Mouse (Mus musculus): ENCODE data around the gene Lamp3. TPM values are rescaled to one million over a fixed set of nuclear protein-coding genes. Genes with fewer than 3 reads are reported as not detected.

The Lamp3 gene
- not detected for total RNA-seq (2023)

DNA sequence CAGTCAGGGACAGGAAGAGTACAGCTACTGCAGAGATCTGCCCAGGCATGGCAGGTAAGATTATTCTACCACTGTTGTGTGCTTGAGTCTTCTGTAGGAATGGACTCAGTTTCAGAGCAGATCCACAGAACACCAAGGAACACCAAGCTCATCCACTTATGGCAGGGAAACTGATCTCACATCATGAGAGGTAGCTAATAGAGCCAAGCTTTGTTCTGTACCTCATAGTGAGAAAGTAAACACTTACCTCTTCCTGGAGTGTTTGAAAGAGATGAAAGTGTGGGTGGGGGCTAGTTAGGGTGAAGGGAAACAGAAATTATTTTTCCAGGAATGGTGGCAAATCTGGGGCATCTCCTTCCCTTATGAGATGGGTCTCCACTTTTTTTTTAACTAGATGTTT is at the start of gene Lamp3:
TSS of gene Lamp3 (minus strand) at position 160 of the 400 bp plus-strand sequence.

DNA sequence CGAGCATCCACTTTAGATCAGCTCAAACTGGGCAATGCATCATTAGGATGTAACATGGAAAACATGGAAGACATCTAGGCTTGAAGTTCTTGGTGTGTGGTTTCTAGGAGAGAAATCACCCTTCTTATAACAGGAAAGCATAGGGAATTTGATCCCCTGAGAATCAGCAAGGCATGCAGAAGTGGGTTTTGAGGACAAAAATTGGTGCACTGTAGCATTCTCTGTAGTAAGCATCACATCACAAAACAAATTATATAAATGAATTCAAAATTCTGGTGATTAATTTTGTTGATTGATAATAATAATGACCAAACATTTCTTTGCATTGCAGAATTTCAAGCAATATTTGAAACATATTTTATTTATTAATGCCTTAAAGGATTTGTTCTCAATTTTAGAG is 76.4 kb downstream of the Lamp3 start, which contains the start of gene Olfr171:
TSS of gene Olfr171 (minus strand) at position 101 of the 400 bp plus-strand sequence.

DNA sequence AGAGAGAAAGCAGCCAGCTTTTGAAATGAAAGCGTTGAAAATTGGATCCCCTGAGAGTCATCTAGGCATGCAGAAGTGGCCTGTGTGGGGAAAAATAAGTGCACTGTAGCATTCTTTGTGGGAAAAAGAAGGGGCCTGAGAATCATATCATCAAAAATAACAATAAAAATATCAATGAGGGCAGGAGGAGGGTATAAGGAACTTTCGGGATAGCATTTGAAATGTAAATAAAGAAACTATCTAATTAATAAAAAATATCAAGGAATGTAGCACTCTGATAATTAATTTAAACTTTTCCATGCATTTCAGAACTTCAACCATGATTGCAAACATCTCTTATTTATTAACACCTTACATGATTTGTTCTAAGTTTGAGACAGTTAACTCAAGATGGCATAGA is 94.4 kb downstream of the Lamp3 start, which contains the start of gene Olfr170:
TSS of gene Olfr170 (minus strand) at position 101 of the 400 bp plus-strand sequence.

Other genes with a start within 250 kb of the Lamp3 start
- not detected for gene Olfr166, start 222.7 kb downstream of the Lamp3 start, total RNA-seq (2023)
- gene Olfr167, start 184.1 kb downstream of the Lamp3 start, total RNA-seq (2023), result not detected
- not detected for gene Olfr168, start 170.8 kb downstream of the Lamp3 start, total RNA-seq (2023)
- not detected for gene Olfr169, start 134.6 kb downstream of the Lamp3 start, total RNA-seq (2023)
- not detected for gene Olfr170, start 94.5 kb downstream of the Lamp3 start, total RNA-seq (2023)
- not detected for gene Olfr171, start 76.5 kb downstream of the Lamp3 start, total RNA-seq (2023)
- gene B3gnt5, start 53.8 kb upstream of the Lamp3 start, total RNA-seq (2023), result 15.7 TPM